Mouse (Mus musculus) embryonic facial prominence, embryonic 15.5 days (tissue): ENCODE data around the gene Aunip. TPM values are rescaled to one million over a fixed set of nuclear protein-coding genes. Genes with fewer than 3 reads are reported as not detected.
A peak's percentile ranks its signal among the peaks of the same experiment; 100 is the strongest.
"Not testable (repeated sequence)": the region's sequence is repeated elsewhere in the genome, so short reads cannot be mapped to it uniquely, and the experiment has no call there.

Source experiments
- ATAC-seq: fragments of 200-750 bp; cut with Nextera tagmentation; 2 replicates; pipeline ENCODE4 v1.8.0; 2017; ENCODE audit warnings: low read depth, moderate TSS enrichment; ENCODE audit not compliant: insufficient number of reproducible peaks, low FRiP score, low TSS enrichment
- H3K27ac ChIP-seq: fragments of 300-500 bp; sonication (generic); replicated peaks from 2 replicates; pipeline ENCODE4 v1.5.1; 2015; ENCODE audit warnings: mild to moderate bottlenecking, inconsistent platforms
- H3K27me3 ChIP-seq: fragments of 300-500 bp; sonication (generic); 2 replicates; pipeline ENCODE4 v1.6.1; 2015; ENCODE audit warnings: inconsistent platforms
- H3K36me3 ChIP-seq: fragments of 300-500 bp; sonication (generic); 2 replicates; pipeline ENCODE4 v1.6.1; 2015; ENCODE audit warnings: mild to moderate bottlenecking, inconsistent platforms
- H3K4me1 ChIP-seq: fragments of 300-500 bp; sonication (generic); 2 replicates; pipeline ENCODE4 v1.6.1; 2015; ENCODE audit warnings: inconsistent platforms
- H3K4me2 ChIP-seq: fragments of 300-500 bp; sonication (generic); replicated peaks from 2 replicates; pipeline ENCODE4 v1.6.1; 2015; ENCODE audit warnings: mild to moderate bottlenecking, inconsistent platforms
- H3K4me3 ChIP-seq: fragments of 300-500 bp; sonication (generic); replicated peaks from 2 replicates; pipeline ENCODE4 v1.5.1; 2015; ENCODE audit warnings: mild to moderate bottlenecking, inconsistent platforms
- H3K9ac ChIP-seq: fragments of 300-500 bp; sonication (generic); 2 replicates; pipeline ENCODE4 v1.6.1; 2015; ENCODE audit warnings: inconsistent platforms
- H3K9me3 ChIP-seq: fragments of 300-500 bp; sonication (generic); replicated peaks from 2 replicates; pipeline ENCODE4 v1.6.1; 2016; ENCODE audit warnings: inconsistent platforms
- WGBS: fragments of 180-500 bp; shearing (Covaris S2); methylation state at CpG from one replicate; pipeline ENCODE4 v1.1.7; 2015; 5-methylcytosine and 5-hydroxymethylcytosine counted together
- polyA plus RNA-seq: library from polyadenylated mRNA; unstranded; fragments of >200 nt; fragmentation: Nextera tagmentation; extraction: Ambion mirVana; gene quantifications from 2 replicates; pipeline ENCODE4 v1.2.1, GENCODE M21; 2015

Aunip gene
- polyA plus RNA-seq, 1 experiment from 2014 or later = 8.9 TPM

GRCm38 (mm10) chr4:134485151-134485900 lies 25.5 kb upstream of the Aunip start:
- 83% methylated on average over 5 of the region's 5 CpGs for WGBS
- H3K27ac ChIP-seq = no peak overlapping the region

GRCm38 (mm10) chr4:134488211-134488610 lies 22.6 kb upstream of the Aunip start:
- ATAC-seq = no peak

More at GRCm38 (mm10) chr4:134485151-134485900, 25.5 kb upstream of the Aunip start:
- H3K4me3 ChIP-seq = no peak overlapping the region
- peaks cover 3% of the 10 kb centered on the region; the same call in 1 of the 2 replicates for H3K27me3 ChIP-seq
- H3K9ac ChIP-seq = no peak overlapping the region
- no peak overlapping the region for H3K4me2 ChIP-seq
- no peaks in the 10 kb centered on the region for H3K9me3 ChIP-seq
- ATAC-seq = no peak
- H3K36me3 ChIP-seq = no peaks in the 10 kb centered on the region
- no peaks in the 10 kb centered on the region for H3K4me1 ChIP-seq

GRCm38 (mm10) chr4:134489986-134490665 lies 20.7 kb upstream of the Aunip start:
- Histone ChIP-seq H3K4me1 (peaks cover 10% of the 10 kb centered on the region; the same call in 1 of the 2 replicates), H3K9me3 (no peaks in the 10 kb centered on the region), H3K9ac (no peak overlapping the region), H3K27ac (no peak overlapping the region), H3K4me2 (no peak overlapping the region), H3K36me3 (no peaks in the 10 kb centered on the region), H3K27me3 (no peaks in the 10 kb centered on the region), H3K4me3 (no peak overlapping the region)
- WGBS = 86% methylated on average over 11 of the region's 11 CpGs
- no peak for ATAC-seq

More at GRCm38 (mm10) chr4:134488211-134488610, 22.6 kb upstream of the Aunip start:
- 0 out of 2 replicates have a peak, but pooled peaks cover 7% of the 10 kb centered on the region for H3K4me1 ChIP-seq
- H3K27ac ChIP-seq = no peak overlapping the region
- no peaks in the 10 kb centered on the region for H3K36me3 ChIP-seq
- no peak overlapping the region for H3K9ac ChIP-seq
- no peaks in the 10 kb centered on the region for H3K9me3 ChIP-seq
- 82% methylated on average over 5 of the region's 5 CpGs for WGBS
- H3K27me3 ChIP-seq = peaks cover 3% of the 10 kb centered on the region; the same call in 1 of the 2 replicates
- H3K4me3 ChIP-seq = no peak overlapping the region
- no peak overlapping the region for H3K4me2 ChIP-seq

GRCm38 (mm10) chr4:134491716-134492115 lies 19.1 kb upstream of the Aunip start:
- H3K36me3 ChIP-seq = no peaks in the 10 kb centered on the region
- H3K4me3 ChIP-seq = no peak overlapping the region
- H3K4me1 ChIP-seq = peaks cover 25% of the 10 kb centered on the region
- 48% methylated on average over 6 of the region's 6 CpGs for WGBS
- H3K27me3 ChIP-seq = no peaks in the 10 kb centered on the region
- no peak overlapping the region for H3K9ac ChIP-seq
- H3K4me2 ChIP-seq = no peak overlapping the region
- 0 out of 2 replicates have a peak, but pooled peaks have one; percentile 35 for ATAC-seq
- H3K27ac ChIP-seq = no peak overlapping the region
- H3K9me3 ChIP-seq = no peaks in the 10 kb centered on the region

- not testable (repeated sequence) for H3K27me3 ChIP-seq, H3K9ac ChIP-seq, H3K27ac ChIP-seq, H3K9me3 ChIP-seq, H3K4me3 ChIP-seq, H3K4me2 ChIP-seq, ATAC-seq, H3K36me3 ChIP-seq
- 91% methylated on average over 6 of the region's 6 CpGs for WGBS
- H3K4me1 ChIP-seq = peaks cover 39% of the 10 kb centered on the region
These were observed 16.6 kb upstream of the Aunip start for GRCm38 (mm10) chr4:134494161-134494560.

GRCm38 (mm10) chr4:134494780-134495545 lies 15.8 kb upstream of the Aunip start:
- Histone ChIP-seq H3K4me3 (no peak overlapping the region), H3K27me3 (no peaks in the 10 kb centered on the region), H3K4me2 (no peak overlapping the region), H3K36me3 (no peaks in the 10 kb centered on the region), H3K4me1 (peaks cover 39% of the 10 kb centered on the region), H3K9ac (no peak overlapping the region), H3K9me3 (no peaks in the 10 kb centered on the region), H3K27ac (no peak overlapping the region)
- WGBS = 64% methylated on average over 16 of the region's 16 CpGs
- ATAC-seq = peak; percentile 51; the same call in 1 of the 2 replicates

- Histone ChIP-seq H3K36me3 (no peaks in the 10 kb centered on the region), H3K27ac (peak overlapping the region; percentile 23; the same call in 1 of the 2 replicates), H3K27me3 (no peaks in the 10 kb centered on the region), H3K4me2 (no peak overlapping the region), H3K4me3 (no peak overlapping the region), H3K9me3 (no peaks in the 10 kb centered on the region), H3K4me1 (peaks cover 39% of the 10 kb centered on the region), H3K9ac (no peak overlapping the region)
- 64% methylated on average over 5 of the region's 5 CpGs for WGBS
- no peak for ATAC-seq
These were observed 15.3 kb upstream of the Aunip start for GRCm38 (mm10) chr4:134495546-134495923.

- Histone ChIP-seq H3K27ac (peak within 1 kb of the TSS; percentile 68), H3K9me3 (no peaks in the 10 kb centered on the region), H3K36me3 (no peaks in the 10 kb centered on the region), H3K4me2 (peak within 1 kb of the TSS; percentile 97), H3K4me1 (peaks cover 38% of the 10 kb centered on the region), H3K9ac (peak within 1 kb of the TSS; percentile 50), H3K4me3 (peak within 1 kb of the TSS; percentile 58), H3K27me3 (no peaks in the 10 kb centered on the region)
- 4% methylated on average over 35 of the region's 35 CpGs for WGBS
- peak; percentile 49; the same call in 1 of the 2 replicates for ATAC-seq
These were observed 14.1 kb upstream of the Aunip start, which contains the start of gene Paqr7 for GRCm38 (mm10) chr4:134496595-134497210. Gene Paqr7, plus strand, starts transcription at chr4:134496697.

GRCm38 (mm10) chr4:134497223-134497622 lies 13.6 kb upstream of the Aunip start:
- no peaks in the 10 kb centered on the region for H3K36me3 ChIP-seq
- 0 out of 2 replicates have a peak overlapping the region, but pooled peaks have one; percentile 68 for H3K27ac ChIP-seq
- peaks cover 35% of the 10 kb centered on the region for H3K4me1 ChIP-seq
- 3% methylated on average over 6 of the region's 6 CpGs for WGBS
- no peak for ATAC-seq
- H3K9me3 ChIP-seq = no peaks in the 10 kb centered on the region
- peak overlapping the region; percentile 50 for H3K9ac ChIP-seq
- peak overlapping the region; percentile 97 for H3K4me2 ChIP-seq
- H3K4me3 ChIP-seq = peak overlapping the region; percentile 58
- no peaks in the 10 kb centered on the region for H3K27me3 ChIP-seq

GRCm38 (mm10) chr4:134497986-134498731 lies 12.6 kb upstream of the Aunip start:
- Histone ChIP-seq H3K36me3 (no peaks in the 10 kb centered on the region), H3K4me2 (peak overlapping the region; percentile 97), H3K9ac (no peak overlapping the region), H3K27ac (no peak overlapping the region), H3K4me3 (no peak overlapping the region), H3K9me3 (no peaks in the 10 kb centered on the region), H3K4me1 (peaks cover 32% of the 10 kb centered on the region), H3K27me3 (no peaks in the 10 kb centered on the region)
- ATAC-seq = no peak
- 58% methylated on average over 12 of the region's 12 CpGs for WGBS
